Mouse (Mus musculus) C2C12 (cell line): Measurements from ENCODE around the gene Ptpn14.

Source experiments
- CTCF ChIP-seq: IDR thresholded peaks from one replicate; pipeline ENCODE4 v1.5.1; 2011; ENCODE audit not compliant: control insufficient read depth, insufficient read depth, insufficient read length
- MAX ChIP-seq: IDR thresholded peaks from one replicate; pipeline ENCODE4 v1.6.1; 2011; ENCODE audit warnings: mild to moderate bottlenecking, control low read depth
- USF1 ChIP-seq: IDR thresholded peaks from one replicate; pipeline ENCODE4 v1.6.1; 2011; ENCODE audit warnings: low read depth, mild to moderate bottlenecking, control low read depth, moderate library complexity

DNA sequence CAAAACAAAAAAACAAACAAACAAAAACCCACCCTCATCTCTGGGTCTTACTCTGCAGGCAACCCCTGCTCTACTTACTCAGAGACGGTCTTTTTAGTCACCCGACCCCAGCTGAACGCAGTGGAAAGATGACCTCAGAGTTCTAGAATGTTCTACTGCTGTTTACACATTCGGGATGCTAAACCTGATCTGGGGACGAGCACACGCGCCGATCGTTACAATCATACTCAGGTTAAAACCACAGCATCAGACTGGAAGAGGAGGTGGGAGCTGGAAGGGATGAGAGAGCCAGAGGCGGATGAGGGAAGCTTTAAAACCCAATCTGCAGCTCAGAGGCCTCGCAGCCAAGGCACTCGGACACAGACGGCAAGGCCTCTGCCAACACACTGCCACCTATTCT is 170.6 kb downstream of the Ptpn14 start:
- TF ChIP-seq CTCF (no peak), MAX (no peak), USF1 (no peak)
